In genomic region chr4:29039993-29040392, GRCm38 (mm10) we compare ENCODE assay signal across 19 mouse cellular contexts.
"Had no signal": no experiment of that assay in that cellular context is flagged by ENCODE, and none has a peak within 500 bp of the region (broad histone marks: within the 10 kb centered on the region; RNA-seq: fewer than 3 reads in every experiment).

No protein-coding gene starts in this region.

- H3K4me1 ChIP-seq: limb, embryonic 12.5 days; limb, embryonic 15.5 days; lung, embryonic 15.5 days; megakaryocyte, embryonic 14.5 days; stomach, embryonic 15.5 days had no signal

- H3K9ac ChIP-seq: limb, embryonic 12.5 days; limb, embryonic 15.5 days; liver, embryonic 14.5 days; liver, postnatal 0 days; lung, embryonic 15.5 days; stomach, embryonic 15.5 days had no signal

- H3K27me3 ChIP-seq: limb, embryonic 12.5 days; limb, embryonic 15.5 days; lung, embryonic 15.5 days; megakaryocyte, embryonic 14.5 days; stomach, embryonic 15.5 days had no signal

- H3K27ac ChIP-seq: limb, embryonic 12.5 days; limb, embryonic 15.5 days; liver, embryonic 14.5 days; lung, embryonic 15.5 days; stomach, embryonic 15.5 days had no signal

- DNase-seq: kidney, adult 18-20 months; kidney, adult 9 months; kidney, postnatal 14 days; kidney, postnatal 4 days; left cerebral cortex, postnatal 4 days; liver, postnatal 0 days; lung, postnatal 10 days; lung, postnatal 36 days; right cerebral cortex, postnatal 25 days; spleen, adult 18-20 months; thymus, postnatal 25 days had no signal

- H3K4me3 ChIP-seq: limb, embryonic 12.5 days; limb, embryonic 15.5 days; lung, embryonic 15.5 days; megakaryocyte, embryonic 14.5 days; stomach, embryonic 15.5 days had no signal

- H3K9me3 ChIP-seq: limb, embryonic 12.5 days; limb, embryonic 15.5 days; lung, embryonic 15.5 days; megakaryocyte, embryonic 14.5 days; stomach, embryonic 15.5 days had no signal

- ATAC-seq: liver, postnatal 0 days; midbrain, embryonic 16.5 days had no signal

- H3K4me2 ChIP-seq: limb, embryonic 12.5 days; limb, embryonic 15.5 days; liver, embryonic 11.5 days; lung, embryonic 15.5 days; stomach, embryonic 15.5 days had no signal

- H3K36me3 ChIP-seq: limb, embryonic 12.5 days; limb, embryonic 15.5 days; lung, embryonic 15.5 days; stomach, embryonic 15.5 days had no signal
